Comparison of ENCODE assay signal across 20 mouse cellular contexts in genomic region chr8:70925754-70926153, GRCm38 (mm10). TPM values are rescaled to one million over a fixed set of nuclear protein-coding genes. Genes with fewer than 3 reads are reported as not detected.
"Had no signal": no experiment of that assay in that cellular context is flagged by ENCODE, and none has a peak within 500 bp of the region (broad histone marks: within the 10 kb centered on the region; RNA-seq: fewer than 3 reads in every experiment).

No protein-coding gene starts in this region.

- DNase-seq: lung, adult 18-20 months; lung, embryonic 14.5 days; lung, postnatal 10 days; lung, postnatal 4 days; midbrain, embryonic 14.5 days; retina, postnatal 1 day; right cerebral cortex, adult 18-20 months; right cerebral cortex, postnatal 25 days; right cerebral cortex, postnatal 4 days; spleen, adult 18-20 months; thymus, adult 18-20 months; thymus, postnatal 14 days; thymus, postnatal 36 days had no signal

- H3K27ac ChIP-seq: midbrain, embryonic 10.5 days; midbrain, embryonic 12.5 days; neural tube, embryonic 13.5 days; neural tube, embryonic 15.5 days had no signal

- H3K4me3 ChIP-seq: midbrain, embryonic 10.5 days; midbrain, embryonic 12.5 days; myocyte; neural tube, embryonic 13.5 days; neural tube, embryonic 15.5 days had no signal

RNA-seq across cellular contexts. Expression of gene Slc5a5, which starts 33.2 kb away (rescaled TPM):
- total RNA-seq: megakaryocyte, adult 5-6 weeks; megakaryocyte-erythroid progenitor cell, adult 5-6 weeks had no signal
